Comparison of ENCODE assay signal across 8 mouse cellular contexts in genomic region chr5:129020300-129020668, GRCm38 (mm10). TPM values are rescaled to one million over a fixed set of nuclear protein-coding genes. Genes with fewer than 3 reads are reported as not detected.
DNase-seq lines count a peak whose midpoint lies in the region; ATAC-seq and TF ChIP-seq lines count a peak whose summit lies in the region.

No protein-coding gene starts in this region.

- ATAC-seq in hindbrain, embryonic 14.5 days (ENCODE audit: low FRiP score): peak; percentile 77
- ATAC-seq in midbrain, embryonic 13.5 days: peak; percentile 78

- under 1% methylated on average over 51 of the region's 56 CpGs for WGBS in liver, adult 2 months
- WGBS in hindbrain, embryonic 14.5 days: 0% methylated on average over 49 of the region's 56 CpGs
- 1% methylated on average over 53 of the region's 56 CpGs for WGBS in midbrain, embryonic 13.5 days

- peaks cover 10% of the 10 kb centered on the region for H3K79me2 ChIP-seq in liver, adult 2 months (ENCODE audit: control insufficient read depth, insufficient read depth, low read length)

- H3K4me3 ChIP-seq in liver, adult 2 months (ENCODE audit: insufficient read depth, low read depth, low read length): peak overlapping the region; percentile 90
- H3K4me3 ChIP-seq in cortical plate, adult 2 months (ENCODE audit: insufficient read depth, low read length): peak overlapping the region; percentile 92
- peak overlapping the region; percentile 95 for H3K4me3 ChIP-seq in hindbrain, embryonic 14.5 days (replicated peaks; ENCODE audit: low read length)
- H3K4me3 ChIP-seq in midbrain, embryonic 13.5 days (replicated peaks): peak overlapping the region; percentile 90

- peak overlapping the region; percentile 91 for H3K4me2 ChIP-seq in hindbrain, embryonic 14.5 days (replicated peaks)
- peak overlapping the region; percentile 89 for H3K4me2 ChIP-seq in midbrain, embryonic 13.5 days (replicated peaks)

- peak overlapping the region; percentile 93 for H3K9ac ChIP-seq in liver, adult 2 months (ENCODE audit: low read depth, low read length)
- peak overlapping the region; percentile 92 for H3K9ac ChIP-seq in hindbrain, embryonic 14.5 days
- peak overlapping the region; percentile 93 for H3K9ac ChIP-seq in midbrain, embryonic 13.5 days (replicated peaks)

- H3K27ac ChIP-seq in liver, adult 2 months (replicated peaks; ENCODE audit: insufficient read depth, low read depth, low read length): peak overlapping the region; percentile 80
- peak overlapping the region; percentile 77 for H3K27ac ChIP-seq in cortical plate, adult 2 months (ENCODE audit: insufficient read depth, low read length)
- peak overlapping the region; percentile 99 for H3K27ac ChIP-seq in hindbrain, embryonic 14.5 days
- peak overlapping the region; percentile 97 for H3K27ac ChIP-seq in midbrain, embryonic 13.5 days

- H3K36me3 ChIP-seq in liver, adult 2 months (ENCODE audit: control insufficient read depth, insufficient read depth, low read length): peaks cover 7% of the 10 kb centered on the region; the same call in 1 of the 2 replicates
- H3K36me3 ChIP-seq in hindbrain, embryonic 14.5 days (replicated peaks; ENCODE audit: control insufficient read depth, insufficient read depth): peaks cover 34% of the 10 kb centered on the region
- H3K36me3 ChIP-seq in midbrain, embryonic 13.5 days: peaks cover 24% of the 10 kb centered on the region

- H3K27me3 ChIP-seq in liver, adult 2 months (ENCODE audit: control insufficient read depth, insufficient read depth, low read length): no peaks in the 10 kb centered on the region
- no peaks in the 10 kb centered on the region for H3K27me3 ChIP-seq in hindbrain, embryonic 14.5 days (ENCODE audit: control insufficient read depth, insufficient read depth, low read length)
- H3K27me3 ChIP-seq in midbrain, embryonic 13.5 days: no peaks in the 10 kb centered on the region

- TF ChIP-seq POLR2A in liver, adult 2 months (IDR thresholded peaks at IDR 0.05; ENCODE audit: extremely low read depth, insufficient read depth, low read length): no peak
- no peak for TF ChIP-seq POLR2A in cortical plate, adult 2 months (IDR thresholded peaks at IDR 0.05; ENCODE audit: extremely low read depth, insufficient read depth, low read length)

- H3K9me3 ChIP-seq in hindbrain, embryonic 14.5 days (ENCODE audit: control insufficient read depth, low read length): no peaks in the 10 kb centered on the region
- no peaks in the 10 kb centered on the region for H3K9me3 ChIP-seq in midbrain, embryonic 13.5 days

- no peak for TF ChIP-seq CTCF in liver, adult 2 months (IDR thresholded peaks at IDR 0.05; ENCODE audit: low read depth, low read length)
- TF ChIP-seq CTCF in cortical plate, adult 2 months (IDR thresholded peaks at IDR 0.05; ENCODE audit: extremely low read depth, insufficient read depth, low read length): no peak

- H3K4me1 ChIP-seq in liver, adult 2 months (ENCODE audit: control insufficient read depth, insufficient read depth, low read length): peaks cover 7% of the 10 kb centered on the region
- no peaks in the 10 kb centered on the region for H3K4me1 ChIP-seq in cortical plate, adult 2 months (ENCODE audit: control insufficient read depth, insufficient read depth, low read length)
- peaks cover 14% of the 10 kb centered on the region for H3K4me1 ChIP-seq in hindbrain, embryonic 14.5 days (replicated peaks; ENCODE audit: control insufficient read depth, insufficient read depth, low read length)
- peaks cover 22% of the 10 kb centered on the region for H3K4me1 ChIP-seq in midbrain, embryonic 13.5 days (replicated peaks)

- DNase-seq in liver, adult 2 months (ENCODE audit: extremely low read depth, low read depth, low spot score): peak; percentile 43
- no peak for DNase-seq in liver
- peak; percentile 78 for DNase-seq in hindbrain, embryonic 14.5 days (ENCODE audit: low spot score)
- no peak for DNase-seq in spleen, postnatal 36 days (ENCODE audit: low spot score in 2 of 2)
- DNase-seq in cerebellum, adult 11-12 months: no peak
- no peak for DNase-seq in thymus, adult 18-20 months

RNA-seq across cellular contexts. Expression of gene Ran, which starts 0.4 kb away (rescaled TPM):
- 90.9 and 99.5 TPM in 2 replicates for total RNA-seq in liver, adult 2 months (2014; rRNA removed)
- 46.8 and 50.5 TPM in 2 replicates for polyA plus RNA-seq in liver, adult 2 months (2012; rRNA removed)
- polyA plus RNA-seq in cortical plate, adult 2 months (2012; rRNA removed): 127 and 133 TPM in 2 replicates
- 343 and 359 TPM in 2 replicates for polyA plus RNA-seq in hindbrain, embryonic 14.5 days (2014; fragmentation: Nextera tagmentation; extraction: Ambion mirVana)
- 529 and 559 TPM in 2 replicates for polyA plus RNA-seq in midbrain, embryonic 13.5 days (2015; fragmentation: Nextera tagmentation; extraction: Ambion mirVana)

RNA-seq across cellular contexts. Expression of gene Stx2, which starts 11.9 kb away (rescaled TPM):
- 9.4 and 9.7 TPM in 2 replicates for total RNA-seq in liver, adult 2 months (2014; rRNA removed)
- polyA plus RNA-seq in liver, adult 2 months (2012; rRNA removed): 12.2 and 13.0 TPM in 2 replicates
- polyA plus RNA-seq in cortical plate, adult 2 months (2012; rRNA removed): 44.0 and 50.3 TPM in 2 replicates
- polyA plus RNA-seq in hindbrain, embryonic 14.5 days (2014; fragmentation: Nextera tagmentation; extraction: Ambion mirVana): 15.0 and 15.2 TPM in 2 replicates
- 15.5 and 17.0 TPM in 2 replicates for polyA plus RNA-seq in midbrain, embryonic 13.5 days (2015; fragmentation: Nextera tagmentation; extraction: Ambion mirVana)

Comparison
In these comparisons a context has a peak if more than half of its experiments do, and no peak if none do; other contexts are left out.
1. DNase-seq: peak in liver, adult 2 months (single experiment) and hindbrain, embryonic 14.5 days (single experiment); none in liver (single experiment), spleen, postnatal 36 days (0 of 2), cerebellum, adult 11-12 months (single experiment) and thymus, adult 18-20 months (0 of 2).
2. Peak in every context shown above with its lines, with median percentiles within 50 percentile points of each other: H3K27ac ChIP-seq, H3K4me3 ChIP-seq and H3K9ac ChIP-seq.